Mouse (Mus musculus) cortical plate, adult 2 months (tissue): ENCODE measurements around the gene Nod1.

Experiments used
- CTCF ChIP-seq: fragments of 200-500 bp; IDR thresholded peaks from 2 replicates; pipeline ENCODE4 v1.5.1; 2011; ENCODE audit warnings: mild to moderate bottlenecking, control low read depth, low read length; ENCODE audit not compliant: insufficient read depth; ENCODE audit errors: extremely low read depth
- POLR2A ChIP-seq: fragments of 200-500 bp; IDR thresholded peaks from 2 replicates; pipeline ENCODE4 v1.6.1; 2011; ENCODE audit warnings: mild to moderate bottlenecking, low read length, control low read depth; ENCODE audit not compliant: insufficient read depth; ENCODE audit errors: extremely low read depth

GRCm38 (mm10) chr6:55009391-55010230 is 37.2 kb upstream of the Nod1 start:
- TF ChIP-seq CTCF (no peak), POLR2A (no peak)
